Mouse (Mus musculus) forebrain, embryonic 14.5 days (tissue): Measurements from ENCODE around the gene Ltbp1. TPM values are rescaled to one million over a fixed set of nuclear protein-coding genes. Genes with fewer than 3 reads are reported as not detected.

Source experiments
- ATAC-seq: fragments of 200-750 bp; cut with Nextera tagmentation; 2 replicates; pipeline ENCODE4 v1.8.0; 2017; ENCODE audit warnings: mild to moderate bottlenecking, moderate library complexity
- DNase-seq: peaks from one replicate; pipeline ENCODE4 v3.0.0-alpha.2; 2015; ENCODE audit warnings: low spot score
- H3K27ac ChIP-seq: fragments of 300-500 bp; sonication (generic); 2 replicates; pipeline ENCODE4 v1.5.1; 2014; ENCODE audit warnings: low read depth, mild to moderate bottlenecking, control low read depth, low read length, moderate library complexity
- H3K27me3 ChIP-seq: fragments of 300-500 bp; sonication (generic); replicated peaks from 2 replicates; pipeline ENCODE4 v1.6.1; 2014; ENCODE audit warnings: low read length, control low read depth, mixed read lengths; ENCODE audit not compliant: control insufficient read depth, insufficient read depth
- H3K36me3 ChIP-seq: fragments of 300-500 bp; sonication (generic); 2 replicates; pipeline ENCODE4 v1.6.1; 2014; ENCODE audit warnings: low read length, control low read depth; ENCODE audit not compliant: control insufficient read depth, insufficient read depth
- H3K4me1 ChIP-seq: fragments of 300-500 bp; sonication (generic); 2 replicates; pipeline ENCODE4 v1.6.1; 2014; ENCODE audit warnings: antibody characterized with exemption, low read length, control low read depth; ENCODE audit not compliant: control insufficient read depth, insufficient read depth
- H3K4me2 ChIP-seq: fragments of 300-500 bp; sonication (generic); 2 replicates; pipeline ENCODE4 v1.6.1; 2014; ENCODE audit warnings: mild to moderate bottlenecking, control low read depth, low read length
- H3K4me3 ChIP-seq: fragments of 300-500 bp; sonication (generic); 2 replicates; pipeline ENCODE4 v1.5.1; 2014; ENCODE audit warnings: low read depth, low read length, control low read depth
- H3K9ac ChIP-seq: fragments of 300-500 bp; sonication (generic); 2 replicates; pipeline ENCODE4 v1.6.1; 2014; ENCODE audit warnings: mild to moderate bottlenecking, low read length, control low read depth, moderate library complexity
- H3K9me3 ChIP-seq: fragments of 300-500 bp; sonication (generic); replicated peaks from 2 replicates; pipeline ENCODE4 v1.6.1; 2016; ENCODE audit warnings: low read length, control low read depth, mixed read lengths; ENCODE audit not compliant: control insufficient read depth
- WGBS: fragments of 180-500 bp; shearing (Covaris S2); extraction: QIAGEN DNeasy Blood & Tissue Kit; methylation state at CpG from one replicate; pipeline ENCODE4 v1.1.7; 2014; 5-methylcytosine and 5-hydroxymethylcytosine counted together
- polyA plus RNA-seq: library from polyadenylated mRNA; unstranded; fragments of >200 nt; fragmentation: Nextera tagmentation; extraction: Ambion mirVana; gene quantifications from 2 replicates; pipeline ENCODE4 v1.2.1, GENCODE M21; 2014

Ltbp1 gene
- polyA plus RNA-seq, 1 experiment from 2014 or later: 4.5 TPM

GRCm38 (mm10) chr17:75158385-75158784 is 153.0 kb downstream of the Ltbp1 start:
- Histone ChIP-seq H3K36me3 (no peaks in the 10 kb centered on the region), H3K27ac (no peak overlapping the region), H3K4me1 (no peaks in the 10 kb centered on the region), H3K27me3 (no peaks in the 10 kb centered on the region), H3K9ac (no peak overlapping the region), H3K4me3 (no peak overlapping the region), H3K9me3 (no peaks in the 10 kb centered on the region), H3K4me2 (no peak overlapping the region)
- no peak for ATAC-seq
- DNase-seq: no peak
- 90% methylated on average over 6 of the region's 6 CpGs for WGBS

GRCm38 (mm10) chr17:75159066-75159787 is 153.9 kb downstream of the Ltbp1 start:
- ATAC-seq: no peak
- 91% methylated on average over 8 of the region's 8 CpGs for WGBS

GRCm38 (mm10) chr17:75161062-75161461 is 155.7 kb downstream of the Ltbp1 start:
- 89% methylated on average over 10 of the region's 10 CpGs for WGBS
- Histone ChIP-seq H3K4me1 (no peaks in the 10 kb centered on the region), H3K4me2 (no peak overlapping the region), H3K9me3 (no peaks in the 10 kb centered on the region), H3K27me3 (no peaks in the 10 kb centered on the region), H3K4me3 (no peak overlapping the region), H3K27ac (no peak overlapping the region), H3K36me3 (no peaks in the 10 kb centered on the region), H3K9ac (no peak overlapping the region)
- DNase-seq (no peak), ATAC-seq (no peak)

More at GRCm38 (mm10) chr17:75159066-75159787, 153.9 kb downstream of the Ltbp1 start:
- no peaks in the 10 kb centered on the region for H3K27me3 ChIP-seq
- no peak overlapping the region for H3K9ac ChIP-seq
- H3K4me2 ChIP-seq: no peak overlapping the region
- H3K36me3 ChIP-seq: no peaks in the 10 kb centered on the region
- no peak for DNase-seq
- no peaks in the 10 kb centered on the region for H3K9me3 ChIP-seq
- H3K27ac ChIP-seq: no peak overlapping the region
- no peak overlapping the region for H3K4me3 ChIP-seq
- H3K4me1 ChIP-seq: no peaks in the 10 kb centered on the region

- DNase-seq: no peak
- H3K27ac ChIP-seq: no peak overlapping the region
- WGBS: 86% methylated on average over 4 of the region's 4 CpGs
- no peaks in the 10 kb centered on the region for H3K4me1 ChIP-seq
- H3K36me3 ChIP-seq: no peaks in the 10 kb centered on the region
- H3K9me3 ChIP-seq: no peaks in the 10 kb centered on the region
- H3K9ac ChIP-seq: no peak overlapping the region
- no peak overlapping the region for H3K4me3 ChIP-seq
- no peak overlapping the region for H3K4me2 ChIP-seq
- H3K27me3 ChIP-seq: no peaks in the 10 kb centered on the region
- ATAC-seq: no peak
Observed at GRCm38 (mm10) chr17:75161931-75162330, 156.6 kb downstream of the Ltbp1 start.

GRCm38 (mm10) chr17:75164566-75164965 is 159.2 kb downstream of the Ltbp1 start:
- H3K36me3 ChIP-seq: no peaks in the 10 kb centered on the region
- no peak overlapping the region for H3K4me3 ChIP-seq
- H3K4me2 ChIP-seq: no peak overlapping the region
- 92% methylated on average over 5 of the region's 5 CpGs for WGBS
- DNase-seq: no peak
- no peak for ATAC-seq
- H3K9ac ChIP-seq: no peak overlapping the region
- H3K27me3 ChIP-seq: no peaks in the 10 kb centered on the region
- H3K27ac ChIP-seq: no peak overlapping the region
- no peaks in the 10 kb centered on the region for H3K4me1 ChIP-seq
- no peaks in the 10 kb centered on the region for H3K9me3 ChIP-seq

GRCm38 (mm10) chr17:75168572-75169200 is 163.3 kb downstream of the Ltbp1 start:
- Histone ChIP-seq H3K4me3 (no peak overlapping the region), H3K27ac (no peak overlapping the region), H3K4me2 (no peak overlapping the region), H3K27me3 (no peaks in the 10 kb centered on the region), H3K4me1 (no peaks in the 10 kb centered on the region), H3K36me3 (no peaks in the 10 kb centered on the region), H3K9ac (no peak overlapping the region), H3K9me3 (no peaks in the 10 kb centered on the region)
- no peak for ATAC-seq
- DNase-seq: no peak
- 90% methylated on average over 3 of the region's 3 CpGs for WGBS

GRCm38 (mm10) chr17:75171659-75172058 is 166.3 kb downstream of the Ltbp1 start:
- no peak overlapping the region for H3K4me3 ChIP-seq
- H3K9me3 ChIP-seq: no peaks in the 10 kb centered on the region
- no peak overlapping the region for H3K9ac ChIP-seq
- no peaks in the 10 kb centered on the region for H3K36me3 ChIP-seq
- H3K4me1 ChIP-seq: no peaks in the 10 kb centered on the region
- 88% methylated on average over 7 of the region's 7 CpGs for WGBS
- H3K27me3 ChIP-seq: no peaks in the 10 kb centered on the region
- no peak for ATAC-seq
- DNase-seq: no peak
- no peak overlapping the region for H3K4me2 ChIP-seq
- no peak overlapping the region for H3K27ac ChIP-seq

GRCm38 (mm10) chr17:75172685-75173205 is 167.4 kb downstream of the Ltbp1 start:
- Histone ChIP-seq H3K9me3 (no peaks in the 10 kb centered on the region), H3K9ac (no peak overlapping the region), H3K4me2 (no peak overlapping the region), H3K27ac (no peak overlapping the region), H3K4me3 (no peak overlapping the region), H3K27me3 (no peaks in the 10 kb centered on the region), H3K4me1 (no peaks in the 10 kb centered on the region), H3K36me3 (no peaks in the 10 kb centered on the region)
- WGBS: 70% methylated on average over 7 of the region's 7 CpGs
- ATAC-seq (no peak), DNase-seq (no peak)

GRCm38 (mm10) chr17:75174501-75174900 is 169.1 kb downstream of the Ltbp1 start:
- Histone ChIP-seq H3K9me3 (no peaks in the 10 kb centered on the region), H3K9ac (no peak overlapping the region), H3K4me2 (no peak overlapping the region), H3K27ac (no peak overlapping the region), H3K36me3 (no peaks in the 10 kb centered on the region), H3K4me1 (peaks cover 3% of the 10 kb centered on the region; the same call in 1 of the 2 replicates), H3K27me3 (no peaks in the 10 kb centered on the region), H3K4me3 (no peak overlapping the region)
- ATAC-seq: no peak
- WGBS: 96% methylated on average over 3 of the region's 3 CpGs
- DNase-seq: no peak
